Mouse (Mus musculus) ES-E14 (cell line): ENCODE data around the gene Cdkl3. TPM values are rescaled to one million over a fixed set of nuclear protein-coding genes. Genes with fewer than 3 reads are reported as not detected.

Experiments used
- DNase-seq: peaks from one replicate; pipeline ENCODE4 v3.0.0-alpha.2; 2013; ENCODE audit warnings: low read depth, low spot score
- H3K27ac ChIP-seq: 2 replicates; pipeline ENCODE4 v1.5.1; 2012; ENCODE audit warnings: low read depth, mild to moderate bottlenecking, low read length, moderate library complexity, mixed read lengths; ENCODE audit not compliant: poor library complexity, insufficient read depth, severe bottlenecking
- H3K36me3 ChIP-seq: 2 replicates; pipeline ENCODE4 v1.6.1; 2012; ENCODE audit warnings: mild to moderate bottlenecking, low read length, moderate library complexity, mixed read lengths; ENCODE audit not compliant: control insufficient read depth, poor library complexity, insufficient read depth, severe bottlenecking
- H3K4me1 ChIP-seq, 2 experiments: fragments of 150-350 bp in 1 of 2; sonication (generic) in 1 of 2; 2 replicates each; pipeline ENCODE4 v1.6.1; 2012; ENCODE audit warnings: low read length in 2 of 2, mild to moderate bottlenecking in 1 of 2, mixed read lengths in 1 of 2; ENCODE audit not compliant: control insufficient read depth in 2 of 2, insufficient read depth in 2 of 2, poor library complexity in 1 of 2
- H3K4me3 ChIP-seq, 2 experiments: fragments of 150-350 bp in 1 of 2; sonication (generic) in 1 of 2; 2 replicates each; pipeline ENCODE4 v1.5.1; 2012; ENCODE audit warnings: low read length in 2 of 2, low read depth in 1 of 2, mild to moderate bottlenecking in 1 of 2, mixed read lengths in 1 of 2; ENCODE audit not compliant: insufficient read depth in 1 of 2, poor library complexity in 1 of 2, severe bottlenecking in 1 of 2
- H3K9ac ChIP-seq: 2 replicates; pipeline ENCODE4 v1.6.1; 2012; ENCODE audit warnings: low read depth, mild to moderate bottlenecking, low read length, mixed read lengths; ENCODE audit not compliant: poor library complexity, insufficient read depth, severe bottlenecking
- H3K9me3 ChIP-seq: fragments of 150-350 bp; sonication (generic); 2 replicates; pipeline ENCODE4 v1.6.1; 2012; ENCODE audit warnings: low read depth, mild to moderate bottlenecking, low read length; ENCODE audit not compliant: control insufficient read depth, insufficient read depth
- CHD2 ChIP-seq: IDR thresholded peaks from 2 replicates; pipeline ENCODE4 v1.6.1; 2014; ENCODE audit warnings: mild to moderate bottlenecking, low read depth, low read length, inconsistent platforms
- HCFC1 ChIP-seq: IDR thresholded peaks from 2 replicates; pipeline ENCODE4 v1.6.1; 2012; ENCODE audit warnings: low read length, inconsistent platforms, borderline replicate concordance; ENCODE audit not compliant: insufficient read depth
- MAFK ChIP-seq: IDR thresholded peaks from 2 replicates; pipeline ENCODE4 v1.6.1; 2014; ENCODE audit warnings: mild to moderate bottlenecking, low read depth, low read length, inconsistent platforms; ENCODE audit not compliant: insufficient read depth
- ZC3H11A ChIP-seq: IDR thresholded peaks from 2 replicates; pipeline ENCODE4 v1.6.1; 2012; ENCODE audit warnings: low read depth, mild to moderate bottlenecking, inconsistent platforms, low read length, borderline replicate concordance
- ZNF384 ChIP-seq: IDR thresholded peaks from 2 replicates; pipeline ENCODE4 v1.6.1; 2012; ENCODE audit warnings: low read depth, low read length, inconsistent platforms
- in situ Hi-C, 2 experiments: fragments of 600-800 bp; cut with MboI; formaldehyde crosslinking; loops; one replicate each; pipeline ENCODE4 v1.15.1; 2025; ENCODE audit warnings: low sequenced_read_pairs in 2 of 2, inconsistent platforms in 1 of 2; ENCODE audit not compliant: unreplicated experiment in 2 of 2
- total RNA-seq: library from RNA; depleted of rRNA; stranded (reverse); fragments of 300-350 nt; gene quantifications from 2 replicates; pipeline ENCODE4 v1.2.3, GENCODE M21; 2012

Cdkl3 gene
- total RNA-seq, 1 experiment: 4.6 TPM

- Histone ChIP-seq H3K4me1 (no peaks in the 10 kb centered on the region), H3K4me3 (no peak overlapping the region), H3K27ac (no peak overlapping the region), H3K9me3 (no peaks in the 10 kb centered on the region), H3K9ac (no peak overlapping the region), H3K36me3 (no peaks in the 10 kb centered on the region)
- DNase-seq: no peak
- TF ChIP-seq MAFK: no peak
- no peak for TF ChIP-seq ZC3H11A
- no peak for TF ChIP-seq CHD2
- TF ChIP-seq HCFC1: no peak
- no peak for TF ChIP-seq ZNF384
- in situ Hi-C loops: no loop called here
Observed at GRCm38 (mm10) chr11:52056198-52056597, 52.2 kb downstream of the Cdkl3 start.

- Histone ChIP-seq H3K9ac (no peak overlapping the region), H3K36me3 (no peaks in the 10 kb centered on the region), H3K9me3 (no peaks in the 10 kb centered on the region), H3K4me3 (no peak overlapping the region), H3K27ac (no peak overlapping the region), H3K4me1 (no peaks in the 10 kb centered on the region)
- TF ChIP-seq ZC3H11A: no peak
- no peak for TF ChIP-seq HCFC1
- TF ChIP-seq MAFK: no peak
- TF ChIP-seq CHD2: no peak
- no peak for TF ChIP-seq ZNF384
- no peak for DNase-seq
- in situ Hi-C loops: no loop called here
Observed at GRCm38 (mm10) chr11:52059001-52059400, 55.0 kb downstream of the Cdkl3 start.

GRCm38 (mm10) chr11:52060315-52060714 lies 56.3 kb downstream of the Cdkl3 start:
- Histone ChIP-seq H3K4me1 (peaks cover 0 to 2% of the 10 kb centered on the region in 2 experiments; a peak in 1 of 4 replicates), H3K36me3 (no peaks in the 10 kb centered on the region), H3K9me3 (no peaks in the 10 kb centered on the region), H3K9ac (no peak overlapping the region), H3K4me3 (no peak overlapping the region), H3K27ac (no peak overlapping the region)
- in situ Hi-C loops: no loop called here
- TF ChIP-seq HCFC1: no peak
- DNase-seq: no peak

- in situ Hi-C loops: no loop called here
Observed at GRCm38 (mm10) chr11:52062406-52062805, 58.4 kb downstream of the Cdkl3 start.

GRCm38 (mm10) chr11:52064398-52064797 lies 60.4 kb downstream of the Cdkl3 start:
- DNase-seq: no peak
- Histone ChIP-seq H3K4me3 (no peak overlapping the region), H3K9me3 (no peaks in the 10 kb centered on the region), H3K36me3 (no peaks in the 10 kb centered on the region), H3K9ac (no peak overlapping the region), H3K27ac (no peak overlapping the region), H3K4me1 (peaks cover 0 to 3% of the 10 kb centered on the region in 2 experiments; a peak in 1 of 4 replicates)
- TF ChIP-seq ZNF384 (no peak), HCFC1 (no peak), MAFK (no peak), ZC3H11A (no peak), CHD2 (no peak)
- in situ Hi-C loops: no loop called here

More at GRCm38 (mm10) chr11:52062406-52062805, 58.4 kb downstream of the Cdkl3 start:
- TF ChIP-seq HCFC1 (no peak), MAFK (no peak), CHD2 (no peak), ZC3H11A (no peak), ZNF384 (no peak)
- Histone ChIP-seq H3K27ac (no peak overlapping the region), H3K36me3 (no peaks in the 10 kb centered on the region), H3K9ac (no peak overlapping the region), H3K4me3 (no peak overlapping the region), H3K4me1 (peaks cover 0 to 3% of the 10 kb centered on the region in 2 experiments; a peak in 1 of 4 replicates), H3K9me3 (no peaks in the 10 kb centered on the region)
- DNase-seq: no peak
